Mouse (Mus musculus) liver, embryonic 12.5 days (tissue): Measurements from ENCODE around the gene Pak1ip1. TPM values are rescaled to one million over a fixed set of nuclear protein-coding genes. Genes with fewer than 3 reads are reported as not detected.
"Not testable (repeated sequence)": the region's sequence is repeated elsewhere in the genome, so short reads cannot be mapped to it uniquely, and the experiment has no call there.

Experiments
- ATAC-seq: fragments of 200-750 bp; cut with Nextera tagmentation; 2 replicates; pipeline ENCODE4 v1.8.0; 2017; ENCODE audit warnings: moderate number of reproducible peaks, mild to moderate bottlenecking, moderate library complexity
- H3K27ac ChIP-seq: fragments of 300-500 bp; sonication (generic); 2 replicates; pipeline ENCODE4 v1.5.1; 2016; ENCODE audit warnings: mild to moderate bottlenecking
- H3K27me3 ChIP-seq: fragments of 300-500 bp; sonication (generic); replicated peaks from 2 replicates; pipeline ENCODE4 v1.6.1; 2016; ENCODE audit warnings: mild to moderate bottlenecking, moderate library complexity
- H3K36me3 ChIP-seq: fragments of 300-500 bp; sonication (generic); 2 replicates; pipeline ENCODE4 v1.6.1; 2016; ENCODE audit warnings: mild to moderate bottlenecking, moderate library complexity
- H3K4me1 ChIP-seq: fragments of 300-500 bp; sonication (generic); 2 replicates; pipeline ENCODE4 v1.6.1; 2016
- H3K4me2 ChIP-seq: fragments of 300-500 bp; sonication (generic); 2 replicates; pipeline ENCODE4 v1.6.1; 2016; ENCODE audit warnings: mild to moderate bottlenecking, moderate library complexity
- H3K4me3 ChIP-seq: fragments of 300-500 bp; sonication (generic); 2 replicates; pipeline ENCODE4 v1.5.1; 2016; ENCODE audit warnings: mild to moderate bottlenecking, moderate library complexity
- H3K9ac ChIP-seq: fragments of 300-500 bp; sonication (generic); 2 replicates; pipeline ENCODE4 v1.6.1; 2016; ENCODE audit warnings: mild to moderate bottlenecking, moderate library complexity
- H3K9me3 ChIP-seq: fragments of 300-500 bp; sonication (generic); replicated peaks from 2 replicates; pipeline ENCODE4 v1.6.1; 2016; ENCODE audit warnings: mild to moderate bottlenecking, moderate library complexity
- WGBS: fragments of 180-500 bp; shearing (Covaris S2); methylation state at CpG from one replicate; pipeline ENCODE4 v1.1.7; 2016; ENCODE audit not compliant: insufficient replicate concordance; 5-methylcytosine and 5-hydroxymethylcytosine counted together
- polyA plus RNA-seq: library from polyadenylated mRNA; unstranded; fragments of >200 nt; fragmentation: Nextera tagmentation; extraction: Ambion mirVana; gene quantifications from 2 replicates; pipeline ENCODE4 v1.2.1, GENCODE M21; 2016

The Pak1ip1 gene
- polyA plus RNA-seq, 1 experiment from 2014 or later, result 85.0 TPM

DNA sequence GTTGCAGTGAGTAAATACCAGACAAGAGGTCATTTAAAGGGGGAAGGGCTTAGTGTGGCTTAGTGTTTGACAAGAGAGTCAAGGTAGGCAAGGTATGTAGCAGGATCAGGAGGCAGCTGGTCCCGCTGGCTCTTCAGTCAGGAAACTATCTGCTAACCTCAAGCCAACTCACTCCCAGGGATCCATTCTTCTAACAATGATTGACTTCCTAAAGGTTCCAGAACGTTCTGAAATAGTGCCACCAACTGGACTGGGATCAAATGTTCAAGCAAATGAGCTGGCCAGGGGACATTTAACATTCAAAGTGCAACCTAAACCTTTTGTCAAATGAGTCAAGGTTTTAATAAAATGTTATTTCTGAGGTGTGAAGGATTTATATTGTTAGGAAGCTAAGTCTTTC is 21.5 kb upstream of the Pak1ip1 start:
- no peak overlapping the region for H3K9ac ChIP-seq
- no peaks in the 10 kb centered on the region for H3K9me3 ChIP-seq
- no peak overlapping the region for H3K27ac ChIP-seq
- ATAC-seq, result no peak
- H3K4me1 ChIP-seq, result no peaks in the 10 kb centered on the region
- 27% methylated on average over 2 of the region's 2 CpGs for WGBS
- H3K4me2 ChIP-seq, result no peak overlapping the region
- no peak overlapping the region for H3K4me3 ChIP-seq
- H3K36me3 ChIP-seq, result no peaks in the 10 kb centered on the region
- no peaks in the 10 kb centered on the region for H3K27me3 ChIP-seq

DNA sequence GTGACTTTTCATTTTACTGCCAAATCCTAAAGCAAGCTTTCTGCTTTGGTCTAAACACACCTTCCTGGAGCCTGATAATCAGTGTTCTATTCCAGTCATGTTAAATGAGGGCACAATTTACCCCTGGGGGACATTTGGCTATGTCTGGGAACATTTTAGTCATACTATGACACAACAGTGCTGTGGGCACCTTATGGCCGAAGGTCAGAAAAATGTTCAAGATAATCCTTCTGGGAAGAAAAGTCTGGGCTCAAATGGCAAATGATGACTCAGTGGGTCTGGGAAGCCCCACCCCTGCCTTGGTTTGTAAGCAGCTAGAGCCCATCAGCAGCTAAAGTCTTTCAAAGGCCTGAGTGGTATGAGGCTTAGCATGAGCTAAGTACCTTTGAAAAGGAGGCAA is 18.1 kb upstream of the Pak1ip1 start:
- Histone ChIP-seq H3K27me3 (no peaks in the 10 kb centered on the region), H3K9ac (no peak overlapping the region), H3K4me1 (peaks cover 11% of the 10 kb centered on the region), H3K4me3 (no peak overlapping the region), H3K36me3 (no peaks in the 10 kb centered on the region), H3K9me3 (no peaks in the 10 kb centered on the region), H3K27ac (no peak overlapping the region), H3K4me2 (no peak overlapping the region)
- 65% methylated on average over 1 of the region's 1 CpGs for WGBS
- no peak for ATAC-seq

GRCm38 (mm10) chr13:40986081-40986480 is 14.7 kb upstream of the Pak1ip1 start:
- ATAC-seq, result no peak
- no peak overlapping the region for H3K4me3 ChIP-seq
- H3K4me2 ChIP-seq, result no peak overlapping the region
- WGBS, result 76% methylated on average over 5 of the region's 5 CpGs
- peaks cover 27% of the 10 kb centered on the region for H3K4me1 ChIP-seq
- H3K27ac ChIP-seq, result no peak overlapping the region
- H3K9ac ChIP-seq, result no peak overlapping the region
- H3K9me3 ChIP-seq, result no peaks in the 10 kb centered on the region
- H3K27me3 ChIP-seq, result no peaks in the 10 kb centered on the region
- H3K36me3 ChIP-seq, result no peaks in the 10 kb centered on the region

DNA sequence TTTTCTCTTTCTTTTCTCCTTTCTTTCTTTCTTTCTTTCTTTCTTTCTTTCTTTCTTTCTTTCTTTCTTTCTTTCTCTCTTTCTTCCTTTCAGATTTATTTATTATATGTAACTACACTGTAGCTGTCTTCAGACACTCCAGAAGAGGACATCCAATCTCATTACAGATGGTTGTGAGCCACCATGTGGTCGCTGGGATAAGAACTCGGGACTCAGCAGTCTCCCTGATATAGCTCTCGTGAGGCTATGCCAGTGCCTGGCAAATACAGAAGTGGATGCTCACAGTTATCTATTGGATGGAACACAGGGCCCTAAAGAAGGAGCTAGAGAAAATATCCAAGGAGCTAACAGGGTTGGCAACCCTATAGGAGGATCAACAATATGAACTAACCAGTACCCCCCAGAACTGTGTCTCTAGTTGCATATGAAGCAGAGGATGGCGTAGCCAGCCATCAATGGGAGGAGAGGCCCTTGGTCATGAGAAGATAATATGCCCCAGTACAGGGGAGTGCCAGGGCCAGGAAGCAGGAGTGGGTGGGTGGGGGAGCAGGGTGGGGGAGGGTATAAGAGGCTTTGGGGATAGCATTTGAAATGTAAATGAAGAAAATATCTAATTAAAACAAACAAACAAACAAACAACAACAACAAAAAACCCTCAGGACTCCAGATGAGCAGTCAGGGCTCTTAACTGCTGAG is 13.1 kb upstream of the Pak1ip1 start:
- peak; percentile 84 for ATAC-seq
- H3K9me3 ChIP-seq, H3K27ac ChIP-seq, H3K4me3 ChIP-seq, H3K27me3 ChIP-seq, H3K36me3 ChIP-seq, H3K9ac ChIP-seq, H3K4me2 ChIP-seq: not testable (repeated sequence)
- H3K4me1 ChIP-seq, result peaks cover 27% of the 10 kb centered on the region
- 37% methylated on average over 4 of the region's 4 CpGs for WGBS

- peaks cover 27% of the 10 kb centered on the region for H3K4me1 ChIP-seq
- H3K4me2 ChIP-seq, result no peak overlapping the region
- H3K9ac ChIP-seq, result no peak overlapping the region
- no peaks in the 10 kb centered on the region for H3K27me3 ChIP-seq
- WGBS, result 27% methylated on average over 2 of the region's 2 CpGs
- peak; percentile 57; the same call in 1 of the 2 replicates for ATAC-seq
- H3K27ac ChIP-seq, result no peak overlapping the region
- H3K4me3 ChIP-seq, result no peak overlapping the region
- H3K9me3 ChIP-seq, result no peaks in the 10 kb centered on the region
- no peaks in the 10 kb centered on the region for H3K36me3 ChIP-seq
These were observed 12.4 kb upstream of the Pak1ip1 start for GRCm38 (mm10) chr13:40988418-40988817.

DNA sequence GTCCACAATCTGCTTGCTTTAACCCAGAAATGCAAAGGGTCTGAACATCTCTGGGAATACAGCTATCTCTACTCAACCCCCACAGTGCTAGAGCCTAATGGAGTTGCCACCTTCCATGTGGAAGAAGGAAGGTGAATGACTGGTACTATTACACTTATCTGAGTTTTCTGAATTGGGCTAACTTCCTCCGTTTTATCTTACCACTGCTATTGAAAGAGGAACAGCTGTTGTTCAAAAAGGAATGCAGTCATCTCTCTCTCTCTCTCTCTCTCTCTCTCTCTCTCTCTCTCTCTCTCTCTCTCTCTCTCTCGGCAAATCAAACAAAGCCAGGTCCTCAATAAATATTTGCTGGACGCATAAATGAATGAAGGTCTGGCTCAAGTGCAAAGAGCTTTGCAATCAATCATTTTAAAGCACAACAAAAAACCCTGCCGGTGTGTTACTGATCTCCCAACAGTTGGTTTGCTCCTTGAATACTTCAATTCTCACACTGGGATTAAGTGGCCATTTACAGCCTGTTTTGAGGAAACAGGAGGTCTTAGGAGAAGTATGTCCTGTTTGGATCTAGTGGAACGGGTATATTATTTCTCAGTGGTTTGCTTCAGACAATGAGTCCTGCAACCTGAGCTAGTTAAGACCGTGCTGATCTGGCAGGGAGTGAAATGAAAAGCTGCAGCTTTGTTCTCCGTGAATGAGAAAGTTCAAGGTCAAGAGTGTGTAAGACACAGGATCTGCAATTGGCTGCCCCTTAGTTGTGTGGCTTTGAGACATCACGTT is 6.1 kb upstream of the Pak1ip1 start:
- H3K4me1 ChIP-seq, result peaks cover 14% of the 10 kb centered on the region
- 24% methylated on average over 8 of the region's 8 CpGs for WGBS
- H3K9me3 ChIP-seq, result no peaks in the 10 kb centered on the region
- H3K9ac ChIP-seq, result no peak overlapping the region
- H3K27ac ChIP-seq, result 0 out of 2 replicates have a peak overlapping the region, but pooled peaks have one; percentile 12
- ATAC-seq, result no peak
- H3K4me2 ChIP-seq, result peak overlapping the region; percentile 3; the same call in 1 of the 2 replicates
- no peak overlapping the region for H3K4me3 ChIP-seq
- no peaks in the 10 kb centered on the region for H3K36me3 ChIP-seq
- H3K27me3 ChIP-seq, result no peaks in the 10 kb centered on the region

DNA sequence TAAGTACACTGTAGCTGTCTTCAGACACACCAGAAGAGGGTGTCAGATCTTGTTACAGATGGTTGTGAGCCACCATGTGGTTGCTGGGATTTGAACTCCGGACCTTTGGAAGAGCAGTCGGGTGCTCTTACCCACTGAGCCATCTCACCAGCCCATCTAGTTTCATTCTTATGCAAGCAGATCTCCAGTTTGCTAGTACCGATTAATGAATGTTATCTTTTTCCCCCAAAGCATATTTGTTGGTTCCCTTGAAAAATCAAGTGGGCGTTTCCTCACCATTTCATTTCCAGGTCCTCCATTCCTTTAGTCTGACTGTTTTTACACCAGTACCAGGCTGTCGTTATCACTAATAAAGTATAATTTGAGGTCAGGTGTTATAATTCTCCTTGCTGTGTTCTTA is 2.3 kb upstream of the Pak1ip1 start:
- not testable (repeated sequence) for H3K27ac ChIP-seq, H3K9me3 ChIP-seq, H3K4me2 ChIP-seq, ATAC-seq, H3K27me3 ChIP-seq, H3K4me3 ChIP-seq, H3K9ac ChIP-seq
- 67% methylated on average over 5 of the region's 5 CpGs for WGBS
- Histone ChIP-seq H3K36me3 (peaks cover 12% of the 10 kb centered on the region), H3K4me1 (peaks cover 40% of the 10 kb centered on the region)

GRCm38 (mm10) chr13:41000140-41000925 is 490 bp upstream of the Pak1ip1 start:
- peak overlapping the region; percentile 90 for H3K27ac ChIP-seq
- peak overlapping the region; percentile 85 for H3K9ac ChIP-seq
- no peaks in the 10 kb centered on the region for H3K27me3 ChIP-seq
- H3K4me2 ChIP-seq, result peak overlapping the region; percentile 98
- ATAC-seq, result peak; percentile 15; the same call in 1 of the 2 replicates
- H3K9me3 ChIP-seq, result no peaks in the 10 kb centered on the region
- peaks cover 43% of the 10 kb centered on the region for H3K4me1 ChIP-seq
- peak overlapping the region; percentile 90 for H3K4me3 ChIP-seq
- peaks cover 30% of the 10 kb centered on the region for H3K36me3 ChIP-seq
- under 1% methylated on average over 25 of the region's 25 CpGs for WGBS

DNA sequence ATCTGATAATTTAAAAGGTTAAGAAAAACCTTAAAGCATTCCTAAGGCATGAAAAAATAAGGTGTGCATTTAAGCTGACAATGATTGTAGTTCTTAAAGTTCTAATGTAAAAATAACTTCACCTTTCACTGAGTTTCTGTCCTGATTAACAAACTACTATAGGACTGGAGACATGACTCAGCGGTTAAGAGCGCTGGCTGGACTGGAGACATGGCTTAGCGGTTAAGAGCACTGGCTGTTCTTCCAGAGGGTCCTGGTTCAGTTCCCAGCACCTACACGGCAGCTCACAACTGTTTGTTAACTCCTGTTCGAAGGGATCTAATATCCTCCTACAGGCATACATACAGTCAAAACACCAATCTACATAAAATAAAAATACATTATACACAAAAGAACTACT is 1.2 kb downstream of the Pak1ip1 start:
- 0 out of 2 replicates have a peak, but pooled peaks have one; percentile 33 for ATAC-seq
- Histone ChIP-seq H3K4me1 (peaks cover 46% of the 10 kb centered on the region), H3K4me3 (peak overlapping the region; percentile 90), H3K9ac (peak overlapping the region; percentile 85), H3K9me3 (no peaks in the 10 kb centered on the region), H3K27ac (peak overlapping the region; percentile 79), H3K36me3 (peaks cover 47% of the 10 kb centered on the region), H3K4me2 (peak overlapping the region; percentile 98), H3K27me3 (no peaks in the 10 kb centered on the region)
- WGBS, result 56% methylated on average over 5 of the region's 5 CpGs

- Histone ChIP-seq H3K27ac (no peak overlapping the region), H3K36me3 (peaks cover 89% of the 10 kb centered on the region), H3K27me3 (no peaks in the 10 kb centered on the region), H3K9ac (no peak overlapping the region), H3K4me1 (peaks cover 33% of the 10 kb centered on the region), H3K4me2 (no peak overlapping the region), H3K9me3 (no peaks in the 10 kb centered on the region), H3K4me3 (no peak overlapping the region)
- 85% methylated on average over 4 of the region's 4 CpGs for WGBS
- ATAC-seq, result no peak
These were observed 5.4 kb downstream of the Pak1ip1 start for GRCm38 (mm10) chr13:41006244-41006643.

GRCm38 (mm10) chr13:41008271-41008670 is 7.4 kb downstream of the Pak1ip1 start:
- Histone ChIP-seq H3K9me3 (no peaks in the 10 kb centered on the region), H3K36me3 (peaks cover 100% of the 10 kb centered on the region), H3K27me3 (no peaks in the 10 kb centered on the region), H3K4me1 (peaks cover 31% of the 10 kb centered on the region), H3K27ac (no peak overlapping the region), H3K4me2 (no peak overlapping the region), H3K4me3 (no peak overlapping the region), H3K9ac (no peak overlapping the region)
- 94% methylated on average over 10 of the region's 10 CpGs for WGBS
- ATAC-seq, result no peak

GRCm38 (mm10) chr13:41008946-41009345 is 8.1 kb downstream of the Pak1ip1 start:
- Histone ChIP-seq H3K27me3 (no peaks in the 10 kb centered on the region), H3K4me2 (no peak overlapping the region), H3K9me3 (no peaks in the 10 kb centered on the region), H3K4me3 (no peak overlapping the region), H3K4me1 (peaks cover 31% of the 10 kb centered on the region), H3K27ac (no peak overlapping the region), H3K36me3 (peaks cover 100% of the 10 kb centered on the region), H3K9ac (no peak overlapping the region)
- 85% methylated on average over 8 of the region's 8 CpGs for WGBS
- ATAC-seq, result no peak
